Mouse (Mus musculus) left cerebral cortex, postnatal 10 days (tissue): Measurements from ENCODE around the gene Zbtb12. TPM values are rescaled to one million over a fixed set of nuclear protein-coding genes. Genes with fewer than 3 reads are reported as not detected.

Experiments used
- DNase-seq, 2 experiments: peaks; one replicate each; pipeline ENCODE4 v3.0.0; 2021 to 2022; ENCODE audit warnings: low spot score in 2 of 2, mixed read lengths in 1 of 2; ENCODE audit errors: extremely low spot score in 1 of 2
- intact Hi-C: fragments of 180-260 bp; cut with DNase I; formaldehyde crosslinking; loops from one replicate; pipeline ENCODE4 v1.15.1; 2025
- microRNA-seq: library from miRNA; unstranded; fragments of <30 nt; microRNA quantifications from one replicate; pipeline ENCODE4 v1.2.0, GENCODE M21; 2022
- total RNA-seq, 2 experiments: library from RNA; stranded (reverse); gene quantifications; 2 replicates each; pipeline ENCODE4 v1.2.3; 2021

The Zbtb12 gene
- total RNA-seq, 2 experiments from 2014 or later, result 6.3 to 6.8 TPM

DNA sequence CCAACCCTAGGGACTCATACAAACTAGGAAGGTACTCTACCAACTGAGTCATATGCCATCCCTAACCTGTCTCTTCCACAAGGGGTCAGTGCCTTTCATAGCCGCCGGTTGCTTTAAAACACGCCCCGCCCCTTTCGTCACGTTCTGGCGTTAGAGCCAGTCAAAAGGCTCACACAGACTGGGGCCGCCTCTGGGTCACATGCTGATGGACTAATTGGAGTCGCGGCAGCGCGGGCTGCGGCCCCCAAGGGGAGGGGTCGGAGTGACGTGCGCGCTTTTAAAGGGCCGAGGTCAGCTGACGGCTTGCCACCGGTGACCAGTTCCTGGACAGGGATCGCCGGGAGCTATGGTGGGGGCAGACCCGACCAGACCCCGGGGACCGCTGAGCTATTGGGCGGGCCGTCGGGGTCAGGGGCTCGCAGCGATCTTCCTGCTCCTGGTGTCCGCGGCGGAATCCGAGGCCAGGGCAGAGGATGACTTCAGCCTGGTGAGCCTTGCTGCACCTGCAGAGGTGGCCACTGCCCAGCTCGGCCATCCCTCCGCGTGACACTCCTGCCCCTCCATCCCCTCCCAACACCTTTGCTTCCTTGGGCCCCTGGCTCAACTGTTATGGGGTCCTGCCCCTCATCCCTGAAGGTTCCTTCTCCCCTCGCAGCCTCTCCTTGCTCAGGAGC lies 51.9 kb downstream of the Zbtb12 start, which contains the start of gene Neu1:
Gene Neu1, plus strand, starts transcription at position 193 of the 674 bp plus-strand sequence.
- intact Hi-C loops, result no loop called here

DNA sequence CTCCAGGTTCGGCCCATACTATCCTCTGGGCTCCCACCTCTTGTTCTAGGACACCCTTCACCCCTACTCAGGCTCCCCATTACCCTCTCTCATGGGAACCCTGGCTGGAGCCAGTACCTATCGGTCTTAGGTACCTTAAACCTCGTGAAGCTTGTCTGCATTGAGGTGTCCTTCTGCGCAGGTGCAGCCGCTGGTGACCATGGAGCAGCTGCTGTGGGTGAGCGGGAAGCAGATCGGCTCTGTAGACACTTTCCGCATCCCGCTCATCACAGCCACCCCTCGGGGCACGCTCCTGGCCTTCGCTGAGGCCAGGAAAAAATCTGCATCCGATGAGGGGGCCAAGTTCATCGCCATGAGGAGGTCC lies 52.4 kb downstream of the Zbtb12 start:
- intact Hi-C loops, result no loop called here
- DNase-seq, result peak in 1 of 2 experiments; percentile 20

More for the DNA sequence above, 51.9 kb downstream of the Zbtb12 start, which contains the start of gene Neu1:
- peak; percentile 97 to 99 for DNase-seq

DNA sequence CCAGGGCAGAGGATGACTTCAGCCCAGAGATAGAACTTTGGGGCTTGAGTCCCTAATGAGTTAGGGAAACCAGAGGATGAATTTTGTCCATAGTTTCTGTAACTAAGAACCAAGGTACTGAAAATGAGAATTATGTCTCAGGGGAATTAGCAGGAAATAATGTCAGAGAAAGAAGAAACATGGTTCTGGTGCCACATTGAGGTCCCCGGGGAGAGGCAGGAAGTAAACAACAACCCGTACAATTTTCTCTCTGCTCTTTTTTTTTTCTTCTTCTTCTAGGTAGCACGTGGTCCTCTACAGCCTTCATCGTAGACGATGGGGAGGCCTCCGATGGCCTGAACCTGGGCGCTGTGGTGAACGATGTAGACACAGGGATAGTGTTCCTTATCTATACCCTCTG lies 53.0 kb downstream of the Zbtb12 start:
- DNase-seq, result no peak
- intact Hi-C loops, result no loop called here

DNA sequence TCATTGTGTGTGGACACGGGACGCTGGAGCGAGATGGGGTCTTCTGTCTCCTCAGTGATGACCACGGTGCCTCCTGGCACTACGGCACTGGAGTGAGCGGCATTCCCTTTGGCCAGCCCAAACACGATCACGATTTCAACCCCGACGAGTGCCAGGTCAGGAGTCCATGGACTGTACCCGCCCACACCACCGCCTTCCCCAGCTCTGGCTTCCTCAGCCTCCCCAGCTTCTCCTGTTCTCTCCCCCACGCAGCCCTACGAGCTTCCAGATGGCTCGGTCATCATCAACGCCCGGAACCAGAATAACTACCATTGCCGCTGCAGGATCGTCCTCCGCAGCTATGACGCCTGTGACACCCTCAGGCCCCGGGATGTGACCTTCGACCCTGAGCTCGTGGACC lies 54.7 kb downstream of the Zbtb12 start:
- DNase-seq, result no peak
- intact Hi-C loops, result no loop called here

DNA sequence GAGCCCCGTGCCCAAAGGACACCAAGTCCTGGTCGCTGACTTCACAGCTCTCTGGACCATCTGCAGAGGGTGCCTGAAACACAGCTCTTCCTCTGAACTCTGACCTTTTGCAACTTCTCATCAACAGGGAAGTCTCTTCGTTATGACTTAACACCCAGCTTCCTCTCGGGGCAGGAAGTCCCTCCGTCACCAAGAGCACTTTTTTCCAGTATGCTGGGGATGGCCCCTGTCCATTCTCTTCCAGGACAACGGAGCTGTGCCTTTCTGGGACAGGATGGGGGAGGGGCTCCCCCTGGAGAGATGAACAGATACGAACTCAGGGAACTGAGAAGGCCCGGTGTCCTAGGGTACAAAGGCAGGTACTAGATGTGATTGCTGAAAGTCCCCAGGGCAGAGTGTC lies 55.5 kb downstream of the Zbtb12 start:
- no peak for DNase-seq
- intact Hi-C loops, result no loop called here

DNA sequence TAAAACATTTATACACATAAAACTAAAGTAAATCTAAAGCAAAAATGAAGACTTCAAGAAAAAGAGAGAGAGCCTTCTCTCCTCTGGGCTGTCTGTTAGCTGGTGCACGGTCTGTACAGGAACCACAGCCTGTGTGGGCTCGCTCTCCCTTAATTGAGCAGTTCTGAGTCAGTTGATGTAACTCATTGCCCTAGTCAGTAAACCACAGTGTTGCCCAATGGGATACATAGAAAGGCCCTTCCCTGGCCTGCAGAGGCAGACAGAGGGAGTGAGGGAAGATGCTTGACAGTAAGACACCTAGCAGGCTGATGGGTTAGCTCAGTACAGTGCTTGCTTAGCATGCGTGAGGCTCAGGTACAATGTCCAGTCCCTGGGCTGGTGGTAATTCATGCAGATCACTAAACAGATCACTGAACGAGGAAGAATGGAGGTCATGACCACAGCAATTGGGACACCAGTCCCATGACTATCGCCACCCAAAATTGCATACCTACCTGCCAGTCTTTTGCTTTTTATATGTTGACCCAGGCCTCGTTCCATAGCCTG lies 58.8 kb downstream of the Zbtb12 start:
- intact Hi-C loops, result no loop called here
- no peak for DNase-seq

DNA sequence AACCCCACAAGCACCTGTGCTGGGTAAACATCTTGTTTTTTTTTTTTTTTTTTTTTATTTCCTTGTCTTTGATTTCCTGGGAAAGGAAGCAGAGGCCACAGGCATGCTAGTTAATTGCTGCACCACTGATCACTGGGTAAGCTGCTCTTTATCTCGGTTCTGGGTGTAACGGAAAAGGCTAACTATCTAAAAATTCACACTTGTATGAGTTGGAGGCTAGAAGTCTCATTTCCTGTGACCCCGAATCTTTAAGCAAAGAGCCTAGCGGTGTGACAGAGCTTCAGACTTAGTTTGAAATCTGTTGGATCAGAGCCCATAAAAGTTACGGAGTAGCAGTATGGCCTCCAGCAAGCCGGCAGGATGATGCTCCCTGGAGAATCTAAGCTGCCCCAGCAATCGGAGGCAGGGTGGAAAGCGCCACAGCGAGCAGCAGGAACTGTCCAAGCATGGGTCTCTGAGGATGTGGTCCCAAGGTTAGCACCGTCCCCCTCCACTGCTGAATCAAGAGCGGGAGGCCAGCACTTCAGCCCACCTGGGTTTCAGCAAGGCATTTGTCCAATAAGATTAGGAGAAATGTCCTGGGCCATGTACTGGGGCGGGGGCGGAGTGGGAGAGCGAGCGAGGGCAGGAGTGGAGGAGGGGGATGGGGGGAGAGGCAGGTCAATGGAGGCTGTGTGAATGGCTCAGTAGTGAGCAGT lies 62.2 kb downstream of the Zbtb12 start:
- intact Hi-C loops, result no loop called here
- DNase-seq, result no peak

DNA sequence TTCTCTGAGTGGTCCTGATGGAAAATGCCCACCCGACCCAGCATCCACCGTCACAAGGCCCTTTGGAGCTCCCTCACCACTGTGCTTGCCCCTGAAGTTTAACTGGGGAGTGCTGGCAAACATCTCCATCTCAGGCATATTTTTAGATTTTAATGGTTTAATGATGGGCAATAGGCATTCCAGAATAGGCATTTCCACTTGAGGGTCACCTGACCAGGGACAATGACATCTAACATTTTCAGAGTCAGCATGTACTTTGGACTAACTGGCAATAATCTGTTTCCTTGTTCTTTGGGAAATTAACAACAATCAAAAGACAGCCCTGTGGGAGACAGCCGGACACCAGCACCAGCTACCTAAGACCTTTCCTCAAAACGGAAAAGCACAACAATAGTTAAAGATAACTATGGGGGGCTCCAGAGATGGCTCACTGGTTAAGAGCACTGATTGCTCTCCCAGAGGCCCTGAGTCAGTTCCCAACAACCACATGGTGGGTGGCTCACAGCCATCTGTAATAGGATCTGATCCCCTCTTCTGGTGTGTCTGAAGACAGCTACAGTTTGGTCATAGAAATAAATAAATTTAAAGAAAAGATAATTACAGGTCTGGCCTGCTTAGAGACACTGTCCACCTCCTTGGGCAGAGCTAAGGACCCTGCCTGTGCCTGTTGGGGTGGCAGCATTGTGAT lies 64.0 kb downstream of the Zbtb12 start:
- intact Hi-C loops, result no loop called here
- DNase-seq, result no peak

DNA sequence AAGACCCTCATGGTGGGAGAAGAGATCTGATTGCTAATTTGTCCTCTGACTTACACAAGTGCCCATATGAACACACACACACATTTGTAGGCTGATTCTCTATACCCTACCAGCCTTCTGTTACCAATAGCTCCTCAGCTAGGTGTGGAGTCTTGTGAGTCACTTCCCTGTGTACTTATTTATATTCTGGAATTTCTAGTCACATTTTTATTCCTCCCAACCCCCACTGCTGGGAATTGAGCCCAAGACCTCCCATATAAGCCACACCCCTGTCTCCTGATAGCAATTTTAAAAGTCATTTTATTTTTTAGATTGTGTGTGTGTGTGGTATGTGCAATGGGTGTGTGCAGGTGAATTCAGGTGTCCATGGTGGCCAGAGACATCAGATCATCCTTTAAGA lies 65.1 kb downstream of the Zbtb12 start:
- DNase-seq, result no peak
- intact Hi-C loops, result no loop called here

Small RNAs within 50 kb of the gene (microRNA-seq; reads per million reads assigned to microRNA genes)
- 2.9 reads per million, percentile 2 among the genes with 10 or more reads in this experiment for gene Mir6970
- gene Mir6971, result 4.6 reads per million, percentile 16 among the genes with 10 or more reads in this experiment
- not detected for gene Mir6972

Other genes with a start within 250 kb of the Zbtb12 start
- gene Prrt1, start 249.9 kb upstream of the Zbtb12 start, total RNA-seq, result 100 to 1,000 TPM; 157 to 158 TPM
- gene Fkbpl, start 234.7 kb upstream of the Zbtb12 start, total RNA-seq, result 10 to 100 TPM; 12.5 to 13.7 TPM
- gene Atf6b, start 232.3 kb upstream of the Zbtb12 start, total RNA-seq, result 10 to 100 TPM; 73.1 to 76.5 TPM
- gene Tnxb, start 208.9 kb upstream of the Zbtb12 start, total RNA-seq, result 1 to 10 TPM; 1.7 to 1.8 TPM
- 1 to 10 TPM; 6.7 to 7.4 TPM for gene C4b, start 135.6 kb upstream of the Zbtb12 start, total RNA-seq
- gene Cyp21a1, start 74.9 kb upstream of the Zbtb12 start, total RNA-seq, result not detected
- gene Stk19, start 42.5 kb upstream of the Zbtb12 start, total RNA-seq, result 10 to 100 TPM; 57.4 to 69.4 TPM
- 10 to 100 TPM; 31.2 to 33.1 TPM for gene Dxo, start 42.5 kb upstream of the Zbtb12 start, total RNA-seq
- 10 to 100 TPM; 66.7 to 78.0 TPM for gene Skiv2l, start 29.3 kb upstream of the Zbtb12 start, total RNA-seq
- 10 to 100 TPM; 28.1 to 28.4 TPM for gene Nelfe, start 29.1 kb upstream of the Zbtb12 start, total RNA-seq
- gene Cfb, start 17.0 kb upstream of the Zbtb12 start, total RNA-seq, result under 1 TPM; 0.51 to 0.62 TPM
- not detected for gene Gm20547, start 2.6 kb downstream of the Zbtb12 start, total RNA-seq
- gene C2, start 18.8 kb downstream of the Zbtb12 start, total RNA-seq, result 1 to 10 TPM; 2.1 to 2.9 TPM
- 100 to 1,000 TPM; 174 to 181 TPM for gene Ehmt2, start 19.0 kb downstream of the Zbtb12 start, total RNA-seq
- gene Slc44a4, start 35.0 kb downstream of the Zbtb12 start, total RNA-seq, result under 1 TPM; 0.14 to 0.30 TPM
- 10 to 100 TPM; 23.8 to 27.3 TPM for gene Neu1, start 51.8 kb downstream of the Zbtb12 start, total RNA-seq
- gene Hspa1b, start 79.8 kb downstream of the Zbtb12 start, total RNA-seq, result 1 to 10 TPM; 1.2 to 2.0 TPM
- not detected for gene Gm20481, start 90.4 kb downstream of the Zbtb12 start, total RNA-seq
- gene Hspa1a, start 92.7 kb downstream of the Zbtb12 start, total RNA-seq, result 1 to 10 TPM; 3.0 to 5.4 TPM
- gene Hspa1l, start 93.2 kb downstream of the Zbtb12 start, total RNA-seq, result under 1 TPM in 1 of 2 experiments, not detected in 1; 0.20 TPM
- gene Lsm2, start 102.4 kb downstream of the Zbtb12 start, total RNA-seq, result 10 to 100 TPM; 25.4 to 27.2 TPM
- 10 to 100 TPM; 55.1 to 56.7 TPM for gene Vars, start 121.5 kb downstream of the Zbtb12 start, total RNA-seq
- under 1 TPM; 0.18 to 0.19 TPM for gene Vwa7, start 137.1 kb downstream of the Zbtb12 start, total RNA-seq
- 1 to 10 TPM in 1 of 2 experiments, under 1 TPM in 1; 0.83 to 1.0 TPM for gene Sapcd1, start 148.5 kb downstream of the Zbtb12 start, total RNA-seq
- gene Msh5, start 167.3 kb downstream of the Zbtb12 start, total RNA-seq, result under 1 TPM; 0.81 to 0.97 TPM
- gene Clic1, start 170.5 kb downstream of the Zbtb12 start, total RNA-seq, result 10 to 100 TPM; 14.3 to 15.8 TPM
- gene Ddah2, start 179.6 kb downstream of the Zbtb12 start, total RNA-seq, result 10 to 100 TPM; 26.3 to 31.1 TPM
- gene Ly6g6c, start 185.9 kb downstream of the Zbtb12 start, total RNA-seq, result not detected
- gene Mpig6b, start 186.7 kb downstream of the Zbtb12 start, total RNA-seq, result not detected
- 1 to 10 TPM; 1.6 to 2.3 TPM for gene Ly6g6e, start 197.4 kb downstream of the Zbtb12 start, total RNA-seq
- gene Ly6g6d, start 198.6 kb downstream of the Zbtb12 start, total RNA-seq, result 1 to 10 TPM in 1 of 2 experiments, not detected in 1; 1.1 TPM
- not detected for gene Ly6g6f, start 206.1 kb downstream of the Zbtb12 start, total RNA-seq
- 10 to 100 TPM; 84.4 to 91.5 TPM for gene Abhd16a, start 209.8 kb downstream of the Zbtb12 start, total RNA-seq
- gene Ly6g5c, start 228.8 kb downstream of the Zbtb12 start, total RNA-seq, result not detected
- under 1 TPM; 0.58 to 0.81 TPM for gene Ly6g5b, start 235.9 kb downstream of the Zbtb12 start, total RNA-seq
- gene Gpank1, start 242.0 kb downstream of the Zbtb12 start, total RNA-seq, result 10 to 100 TPM; 13.2 to 17.7 TPM
- gene Csnk2b, start 242.6 kb downstream of the Zbtb12 start, total RNA-seq, result 100 to 1,000 TPM; 196 to 210 TPM
- gene D17H6S53E, start 246.9 kb downstream of the Zbtb12 start, total RNA-seq, result 10 to 100 TPM; 23.8 to 24.6 TPM